Mouse (Mus musculus) embryonic fibroblast, embryonic 13.5 days (primary cell): ENCODE measurements around the gene Tenm4. TPM values are rescaled to one million over a fixed set of nuclear protein-coding genes. Genes with fewer than 3 reads are reported as not detected.

Experiments
- H3K27ac ChIP-seq: 2 replicates; pipeline ENCODE4 v1.5.1; 2012; ENCODE audit warnings: low read length, control low read depth, inconsistent platforms; ENCODE audit not compliant: insufficient read depth
- H3K4me1 ChIP-seq: 2 replicates; pipeline ENCODE4 v1.6.1; 2011; ENCODE audit warnings: low read length; ENCODE audit not compliant: control insufficient read depth, insufficient read depth
- H3K4me3 ChIP-seq: 2 replicates; pipeline ENCODE4 v1.5.1; 2011; ENCODE audit warnings: mild to moderate bottlenecking, control low read depth, low read length; ENCODE audit not compliant: insufficient read depth
- CTCF ChIP-seq: IDR thresholded peaks from 2 replicates; pipeline ENCODE4 v1.5.1; 2011; ENCODE audit warnings: mild to moderate bottlenecking, control low read depth, low read length, moderate library complexity, borderline replicate concordance; ENCODE audit not compliant: insufficient read depth
- POLR2A ChIP-seq: IDR thresholded peaks from 2 replicates; pipeline ENCODE4 v1.6.1; 2011; ENCODE audit warnings: low read depth, mild to moderate bottlenecking, control low read depth, low read length, moderate library complexity
- polyA plus RNA-seq: library from polyadenylated mRNA; stranded (reverse); fragments of >200 nt; gene quantifications from 2 replicates; pipeline ENCODE4 v1.2.4, GENCODE M21; 2011; ENCODE audit warnings: low read depth; ENCODE audit not compliant: missing spikeins, insufficient read length

The Tenm4 gene
- polyA plus RNA-seq, 1 experiment = 17.3 TPM

DNA sequence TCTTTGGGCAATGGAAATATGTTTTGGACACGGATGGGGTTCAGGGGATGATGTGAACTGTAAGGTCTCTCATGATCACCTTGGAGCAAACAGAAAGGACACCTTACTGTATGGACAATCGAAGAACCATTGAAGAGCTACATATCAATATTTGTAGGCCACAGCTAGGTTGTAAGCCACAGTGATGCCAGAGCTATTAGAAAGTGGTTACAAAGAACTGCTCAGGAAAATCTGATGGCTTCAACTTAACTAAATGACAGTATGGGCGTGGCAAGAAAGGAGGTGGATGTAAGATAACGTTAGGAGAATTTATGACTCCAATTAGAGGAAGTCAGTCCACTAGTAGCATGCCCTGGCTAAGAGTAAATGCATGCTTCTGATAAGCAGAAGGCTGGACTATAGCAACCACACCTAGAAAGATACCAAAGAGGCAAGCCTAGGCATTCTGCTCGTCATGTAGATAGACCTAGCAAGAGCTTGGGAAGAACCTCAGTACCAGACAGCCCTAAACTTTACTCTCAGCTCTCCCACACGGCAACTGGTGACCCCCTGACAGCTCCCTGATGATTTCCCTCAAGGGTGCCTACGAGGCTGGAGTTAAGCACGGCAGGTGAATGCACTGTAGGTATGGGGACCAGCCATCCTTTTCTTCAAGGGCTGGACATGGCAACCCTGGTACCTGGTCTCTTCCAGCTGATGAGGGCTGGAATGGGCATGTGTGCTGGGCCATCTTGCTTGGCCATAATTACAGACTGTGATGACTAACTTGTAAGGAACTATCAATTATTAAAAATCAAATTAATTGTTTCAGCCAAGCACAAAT, 534.5 kb downstream of the Tenm4 start:
- no peak overlapping the region for H3K27ac ChIP-seq
- TF ChIP-seq CTCF (no peak), POLR2A (no peak)
- peaks cover 14% of the 10 kb centered on the region for H3K4me1 ChIP-seq
- H3K4me3 ChIP-seq = no peak overlapping the region

GRCm38 (mm10) chr7:96706531-96706930, 535.5 kb downstream of the Tenm4 start:
- H3K4me3 ChIP-seq = no peak overlapping the region
- H3K27ac ChIP-seq = no peak overlapping the region
- peaks cover 15% of the 10 kb centered on the region for H3K4me1 ChIP-seq
- no peak for TF ChIP-seq CTCF
- TF ChIP-seq POLR2A = no peak

- H3K4me3 ChIP-seq = no peak overlapping the region
- TF ChIP-seq CTCF (no peak), POLR2A (no peak)
- H3K4me1 ChIP-seq = peaks cover 15% of the 10 kb centered on the region
- H3K27ac ChIP-seq = no peak overlapping the region
These were observed 536.1 kb downstream of the Tenm4 start for GRCm38 (mm10) chr7:96707112-96707511.

GRCm38 (mm10) chr7:96708071-96708470, 537.0 kb downstream of the Tenm4 start:
- no peak overlapping the region for H3K27ac ChIP-seq
- peaks cover 15% of the 10 kb centered on the region for H3K4me1 ChIP-seq
- H3K4me3 ChIP-seq = no peak overlapping the region
- TF ChIP-seq POLR2A (no peak), CTCF (no peak)

DNA sequence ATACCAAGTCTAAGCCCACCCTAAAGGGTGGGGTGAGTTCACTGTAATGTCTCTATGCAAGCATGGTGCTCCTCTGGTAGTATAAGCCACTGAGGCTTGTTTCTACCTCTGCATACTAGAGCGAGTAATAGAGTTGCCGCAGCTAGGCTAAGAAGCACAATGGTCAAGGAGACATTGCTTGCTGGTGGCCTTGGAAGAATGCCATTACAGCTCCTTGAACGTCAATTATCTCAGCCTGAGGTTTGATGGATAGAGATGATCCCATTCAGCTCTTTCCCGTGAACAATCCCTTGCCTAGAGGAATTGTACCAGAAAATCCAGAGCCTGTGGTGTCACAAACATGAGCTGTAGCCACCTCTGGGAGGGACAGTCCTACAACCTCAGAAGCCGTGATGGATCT, 537.5 kb downstream of the Tenm4 start:
- H3K4me3 ChIP-seq = no peak overlapping the region
- H3K27ac ChIP-seq = no peak overlapping the region
- peaks cover 15% of the 10 kb centered on the region for H3K4me1 ChIP-seq
- no peak for TF ChIP-seq CTCF
- TF ChIP-seq POLR2A = no peak

GRCm38 (mm10) chr7:96708968-96709367, 537.9 kb downstream of the Tenm4 start:
- H3K4me1 ChIP-seq = peaks cover 15% of the 10 kb centered on the region
- H3K4me3 ChIP-seq = no peak overlapping the region
- H3K27ac ChIP-seq = no peak overlapping the region
- TF ChIP-seq CTCF = no peak
- TF ChIP-seq POLR2A = no peak

DNA sequence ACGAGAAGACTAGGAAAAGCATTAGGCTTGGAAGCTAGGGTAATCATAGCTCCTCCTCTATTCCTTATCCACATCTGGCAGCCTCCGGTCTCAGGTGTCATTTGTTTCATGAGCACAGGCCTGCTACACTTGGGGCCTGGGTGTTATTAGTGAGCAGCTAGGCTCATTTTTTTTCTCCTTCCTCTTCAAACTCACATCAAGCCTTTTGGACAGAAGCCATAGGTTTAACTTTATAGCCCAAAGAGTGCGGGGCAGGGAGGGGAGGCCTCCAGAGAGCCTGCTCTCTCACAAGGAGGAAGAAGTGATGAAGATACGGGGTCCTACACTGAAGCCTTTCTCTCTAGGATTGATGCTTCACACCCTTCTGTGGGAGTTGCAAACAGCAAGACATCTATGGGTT, 538.8 kb downstream of the Tenm4 start:
- Histone ChIP-seq H3K4me1 (peaks cover 15% of the 10 kb centered on the region), H3K27ac (no peak overlapping the region), H3K4me3 (no peak overlapping the region)
- TF ChIP-seq POLR2A = no peak
- no peak for TF ChIP-seq CTCF

GRCm38 (mm10) chr7:96710658-96711071, 539.6 kb downstream of the Tenm4 start:
- no peak overlapping the region for H3K4me3 ChIP-seq
- no peak for TF ChIP-seq CTCF
- no peak for TF ChIP-seq POLR2A
- no peak overlapping the region for H3K27ac ChIP-seq
- peaks cover 15% of the 10 kb centered on the region for H3K4me1 ChIP-seq

GRCm38 (mm10) chr7:96712876-96713275, 541.8 kb downstream of the Tenm4 start:
- no peak overlapping the region for H3K4me3 ChIP-seq
- TF ChIP-seq CTCF (no peak), POLR2A (no peak)

GRCm38 (mm10) chr7:96716911-96717310, 545.9 kb downstream of the Tenm4 start:
- no peak for TF ChIP-seq CTCF
- no peak for TF ChIP-seq POLR2A
- Histone ChIP-seq H3K4me1 (no peaks in the 10 kb centered on the region), H3K4me3 (no peak overlapping the region), H3K27ac (no peak overlapping the region)

More at GRCm38 (mm10) chr7:96712876-96713275, 541.8 kb downstream of the Tenm4 start:
- no peak overlapping the region for H3K27ac ChIP-seq
- H3K4me1 ChIP-seq = peaks cover 8% of the 10 kb centered on the region; the same call in 1 of the 2 replicates
